Mouse (Mus musculus): ENCODE results near the gene C3ar1. TPM values are rescaled to one million over a fixed set of nuclear protein-coding genes. Genes with fewer than 3 reads are reported as not detected.

C3ar1 gene
- total RNA-seq, 2 experiments from 2014 or later, result 0.87 TPM

DNA sequence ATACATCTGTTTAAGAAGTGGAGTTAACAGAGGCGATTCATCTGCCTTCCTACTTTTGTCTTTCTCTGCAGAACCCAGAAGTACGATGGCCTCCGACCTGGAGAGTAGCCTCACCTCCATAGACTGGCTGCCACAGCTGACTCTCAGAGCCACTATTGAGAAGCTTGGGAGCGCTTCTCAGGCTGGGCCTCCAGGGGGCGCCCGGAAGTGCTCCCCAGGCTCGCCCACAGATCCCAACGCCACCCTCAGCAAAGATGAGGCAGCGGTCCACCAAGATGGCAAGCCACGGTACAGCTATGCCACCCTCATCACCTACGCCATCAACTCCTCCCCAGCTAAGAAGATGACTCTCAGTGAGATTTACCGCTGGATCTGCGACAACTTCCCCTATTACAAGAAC, 27.9 kb downstream of the C3ar1 start:
- DNase-seq (ENCODE audit: low spot score in 2 of 2), result peak in 1 of 2 experiments; percentile 26

DNA sequence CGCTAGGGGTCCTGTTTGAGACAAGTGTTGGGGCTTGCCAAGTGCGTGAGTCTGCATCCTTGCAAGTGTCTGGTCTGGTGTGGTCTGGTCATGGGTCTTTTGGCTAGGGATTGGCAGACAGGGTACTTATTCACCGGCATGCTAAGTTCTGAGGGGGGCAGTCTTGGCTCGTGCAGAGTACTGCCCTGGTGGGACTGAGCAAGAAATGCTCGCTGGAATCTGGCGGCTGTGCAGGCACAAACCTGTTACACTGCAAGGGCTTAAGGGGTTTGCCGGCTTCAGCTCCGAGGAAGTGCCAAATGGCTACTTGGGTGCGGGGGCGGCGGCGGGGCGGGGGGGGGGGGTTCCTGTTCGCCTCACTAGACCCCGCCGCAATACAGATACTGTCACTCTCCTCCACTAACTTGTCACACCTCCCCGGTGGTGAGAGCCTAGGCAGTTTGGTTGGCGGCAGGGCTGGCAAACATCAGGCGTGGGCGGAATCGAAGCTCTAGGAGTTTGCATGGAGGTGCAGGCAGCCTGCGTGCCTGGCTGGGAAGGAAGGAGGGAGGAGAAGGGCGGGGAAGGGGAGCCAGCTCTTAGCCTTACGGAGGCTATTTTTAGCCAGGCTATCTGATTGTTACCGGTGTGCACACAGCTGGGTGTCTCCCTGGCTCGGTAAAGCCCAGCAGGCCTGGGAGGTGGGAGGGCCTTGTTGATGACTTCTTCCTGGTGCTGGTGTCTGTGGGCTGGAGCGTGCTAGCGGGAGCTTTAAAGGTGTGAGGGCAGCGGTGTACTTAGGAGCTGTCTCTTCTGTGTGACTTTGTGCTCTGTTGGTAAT, 29.8 kb downstream of the C3ar1 start:
- DNase-seq (ENCODE audit: low spot score in 2 of 2), result peak; percentile 56 to 68

DNA sequence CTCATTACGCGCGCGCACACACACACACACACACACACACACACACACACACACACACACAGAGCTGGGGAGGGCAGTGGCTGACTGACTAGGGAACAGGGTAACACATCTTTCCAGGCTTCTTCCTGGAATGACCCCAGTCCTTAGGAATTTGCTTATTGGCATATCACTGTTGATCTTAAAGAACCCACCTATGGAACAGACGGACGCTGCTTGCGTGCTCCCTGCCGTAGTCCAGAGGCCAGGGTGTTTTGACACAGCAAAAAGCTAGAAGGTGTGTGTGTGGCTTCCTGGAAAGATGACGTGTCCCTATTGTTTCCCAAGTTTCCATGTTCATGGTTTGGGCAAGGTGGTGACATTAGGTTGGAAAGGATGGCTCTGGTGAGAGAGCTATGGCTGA, 30.8 kb downstream of the C3ar1 start:
- DNase-seq (ENCODE audit: low spot score in 2 of 2), result no peak

DNA sequence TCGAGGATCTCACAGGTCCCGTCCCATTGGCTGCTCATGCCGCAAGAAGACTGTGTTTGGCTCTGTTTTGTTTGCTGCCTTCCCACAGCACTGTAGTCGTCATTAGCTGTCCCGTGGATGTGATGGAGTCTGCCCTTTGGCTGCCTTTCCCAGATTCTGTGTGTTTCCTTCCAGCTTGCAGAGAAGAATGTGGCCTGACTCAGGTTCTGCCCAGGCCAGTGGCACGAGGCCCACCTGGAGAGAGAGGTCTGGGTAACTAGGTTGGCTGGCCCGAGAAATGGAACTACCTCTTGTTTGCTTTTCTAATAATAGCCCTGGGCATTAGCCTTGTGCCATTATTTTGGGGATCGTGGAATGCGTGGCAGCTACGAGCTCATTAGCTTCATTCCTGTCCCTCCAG, 31.9 kb downstream of the C3ar1 start:
- no peak for DNase-seq (ENCODE audit: low spot score in 2 of 2)

DNA sequence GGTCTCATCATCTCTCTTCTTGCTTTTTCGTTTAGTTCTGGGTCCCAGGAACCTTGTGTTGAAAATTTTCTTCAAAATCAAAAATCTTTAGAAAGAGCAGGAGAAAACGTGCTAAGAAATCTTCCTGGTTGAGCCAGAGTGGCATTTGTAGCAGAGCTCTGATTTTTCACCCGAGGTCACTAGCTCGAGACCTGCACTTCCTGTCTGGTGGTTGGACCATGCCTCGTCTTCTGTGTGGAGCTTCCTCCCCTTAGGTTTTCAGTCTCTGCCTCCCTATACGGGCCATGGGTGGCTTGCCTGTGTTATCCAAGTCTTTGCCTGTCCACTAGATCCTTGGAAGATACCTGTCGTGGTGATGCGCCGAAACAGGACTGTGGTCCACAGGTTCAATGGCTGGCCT, 34.1 kb downstream of the C3ar1 start:
- no peak for DNase-seq (ENCODE audit: low spot score in 2 of 2)

DNA sequence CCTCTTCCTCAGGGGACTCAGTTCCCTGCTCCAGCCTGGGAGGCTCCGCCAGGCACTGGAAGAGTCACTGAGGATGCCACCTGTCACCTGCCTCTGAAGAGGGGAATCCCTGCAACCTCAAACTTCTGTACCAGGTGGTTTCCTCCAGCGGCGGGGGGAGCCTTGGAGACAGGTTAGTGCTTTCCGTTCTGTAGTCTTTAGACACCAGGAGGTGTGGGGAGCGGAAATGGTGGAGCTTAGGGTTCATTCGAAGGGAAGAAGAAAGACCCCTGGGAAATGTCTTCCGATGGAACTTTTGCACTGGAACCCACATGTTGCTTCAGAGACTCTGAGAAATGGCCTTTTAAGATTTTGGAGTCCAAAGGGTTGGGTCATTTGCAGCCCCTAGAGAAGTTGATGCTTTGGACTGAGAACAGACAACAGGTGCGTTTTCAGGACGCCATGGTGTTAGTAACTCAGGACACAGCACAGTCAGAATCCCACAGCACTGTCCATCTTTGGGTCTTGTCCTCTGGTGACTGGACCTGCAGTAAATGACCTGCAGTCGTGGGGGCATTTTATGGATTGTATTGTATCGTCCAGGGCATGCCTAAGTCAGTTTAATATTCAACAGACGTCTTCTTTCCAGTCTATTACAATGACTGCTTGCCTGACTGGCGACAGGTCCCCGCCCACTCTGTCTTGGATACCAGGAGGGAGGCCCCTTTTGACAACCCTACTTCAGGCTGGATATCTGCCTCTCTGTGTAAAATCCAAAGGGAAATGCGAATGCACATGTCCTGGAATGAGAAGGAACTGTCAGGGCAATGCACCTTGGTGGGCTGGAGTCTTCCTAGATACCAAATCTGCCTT, 34.9 kb downstream of the C3ar1 start:
- DNase-seq (ENCODE audit: low spot score in 2 of 2), result no peak

DNA sequence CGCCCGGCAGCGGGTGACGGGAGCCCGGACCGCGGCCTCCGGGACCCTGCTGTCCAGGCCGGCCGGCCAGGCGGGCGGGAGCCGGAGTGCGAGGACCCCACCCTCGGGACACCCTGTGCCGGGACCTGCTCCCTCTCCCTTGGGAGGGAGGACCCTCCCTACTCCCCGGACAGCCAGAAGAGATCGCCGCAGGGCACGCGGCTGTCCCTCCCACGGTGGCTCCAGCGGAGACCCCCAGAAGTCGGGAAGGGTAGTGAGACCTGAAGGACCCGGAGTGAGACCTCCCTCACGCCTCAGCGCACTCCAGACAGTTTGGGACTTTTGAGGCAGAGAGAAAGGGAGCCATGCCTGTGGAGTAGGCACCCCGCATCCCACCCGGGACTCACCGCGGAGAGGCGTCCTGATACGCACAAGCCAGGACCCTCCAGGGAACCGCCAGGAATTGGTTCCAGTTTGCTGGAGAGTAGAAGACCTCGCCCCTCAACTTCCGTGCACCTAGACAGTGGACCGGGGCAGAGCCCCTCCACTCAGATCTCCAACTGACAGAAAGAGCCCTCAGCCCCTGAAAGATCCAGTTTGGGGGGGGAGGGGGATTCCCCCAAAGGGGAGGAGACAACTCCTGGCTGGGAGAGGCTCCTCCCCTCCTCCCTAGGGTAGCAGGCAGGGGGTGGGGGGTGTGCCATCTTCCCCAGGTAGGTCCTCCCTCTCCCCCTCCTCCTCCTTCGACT, 35.7 kb downstream of the C3ar1 start:
- DNase-seq (ENCODE audit: low spot score in 2 of 2), result peak; percentile 47 to 53

DNA sequence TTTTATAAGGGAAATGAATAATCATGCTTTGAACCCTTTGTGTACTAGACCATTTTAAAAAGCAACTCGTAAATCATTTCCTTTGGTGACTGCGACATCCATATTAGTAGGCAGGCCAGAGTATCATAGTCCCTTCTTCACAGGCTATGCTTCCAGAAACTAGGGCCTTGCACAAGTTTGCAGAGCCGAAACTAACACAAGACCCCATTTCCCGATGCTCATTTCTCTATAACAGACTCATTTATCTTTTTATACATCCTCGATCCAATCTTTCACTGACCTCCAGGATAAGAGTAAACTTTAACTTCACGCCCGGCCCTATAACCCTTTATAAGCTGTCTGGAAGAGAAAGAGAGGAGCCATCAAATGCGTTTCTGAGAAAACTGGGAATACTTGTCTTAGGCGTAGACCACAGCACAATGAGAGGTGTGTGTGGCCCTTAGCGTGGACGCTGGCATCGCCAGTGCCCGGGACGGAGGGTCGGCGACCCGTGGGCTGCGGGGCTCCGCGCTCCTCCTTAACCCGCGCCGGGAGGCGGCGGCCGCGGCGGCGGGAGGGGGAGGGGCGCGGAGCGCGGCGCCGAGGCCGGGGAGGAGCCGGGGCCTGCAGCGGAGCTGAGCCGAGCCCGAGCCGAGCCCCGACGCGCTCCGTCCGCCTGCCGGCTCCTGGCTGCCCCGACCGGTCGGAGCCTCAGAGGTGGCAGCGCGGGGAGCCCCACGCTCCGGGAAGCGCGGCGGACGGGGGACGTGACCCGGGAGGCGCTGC, 36.5 kb downstream of the C3ar1 start, which contains the start of gene Foxj2:
Foxj2 (plus strand) TSS at position 609 of the 765 bp plus-strand sequence.
- DNase-seq (ENCODE audit: low spot score in 2 of 2), result peak; percentile 64 to 78

DNA sequence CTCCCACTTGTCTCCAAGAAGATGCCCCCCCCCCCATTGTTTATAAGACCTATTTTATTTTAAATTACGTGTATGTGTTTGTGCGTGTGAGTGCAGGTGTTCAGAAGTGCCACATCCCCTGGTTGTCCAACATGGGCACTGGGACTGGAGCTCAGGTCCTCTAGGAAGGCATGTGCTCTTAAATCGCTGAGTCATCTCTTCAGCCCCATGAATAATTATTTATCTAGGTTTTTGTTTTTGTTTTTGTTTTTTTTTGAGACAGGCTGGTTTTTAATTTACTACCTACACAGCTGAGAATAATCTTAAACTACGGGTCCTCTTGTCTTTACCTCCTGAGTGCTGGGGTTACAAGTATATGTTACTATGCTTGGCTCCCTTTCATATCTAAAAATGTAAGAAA, 42.3 kb downstream of the C3ar1 start:
- no peak for DNase-seq (ENCODE audit: low spot score in 2 of 2)

DNA sequence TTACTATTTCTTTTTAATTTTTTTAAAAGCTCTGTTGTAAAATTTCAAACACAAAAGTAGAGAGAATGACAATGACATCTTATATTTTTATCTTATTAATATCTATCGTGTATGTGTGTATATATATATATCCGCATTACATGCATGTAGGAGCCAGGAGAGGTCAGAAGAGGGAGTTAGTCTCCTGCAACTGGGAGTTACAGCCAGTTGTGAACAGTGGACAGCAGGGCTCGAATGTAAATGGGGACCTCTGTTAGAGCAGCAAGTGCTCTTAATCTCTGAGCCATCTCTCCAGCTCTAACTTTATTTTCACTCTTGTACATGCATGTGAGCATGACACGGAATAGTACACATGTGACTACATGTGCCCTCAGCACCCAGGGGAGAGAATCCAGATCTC, 43.2 kb downstream of the C3ar1 start:
- DNase-seq (ENCODE audit: low spot score in 2 of 2), result no peak

DNA sequence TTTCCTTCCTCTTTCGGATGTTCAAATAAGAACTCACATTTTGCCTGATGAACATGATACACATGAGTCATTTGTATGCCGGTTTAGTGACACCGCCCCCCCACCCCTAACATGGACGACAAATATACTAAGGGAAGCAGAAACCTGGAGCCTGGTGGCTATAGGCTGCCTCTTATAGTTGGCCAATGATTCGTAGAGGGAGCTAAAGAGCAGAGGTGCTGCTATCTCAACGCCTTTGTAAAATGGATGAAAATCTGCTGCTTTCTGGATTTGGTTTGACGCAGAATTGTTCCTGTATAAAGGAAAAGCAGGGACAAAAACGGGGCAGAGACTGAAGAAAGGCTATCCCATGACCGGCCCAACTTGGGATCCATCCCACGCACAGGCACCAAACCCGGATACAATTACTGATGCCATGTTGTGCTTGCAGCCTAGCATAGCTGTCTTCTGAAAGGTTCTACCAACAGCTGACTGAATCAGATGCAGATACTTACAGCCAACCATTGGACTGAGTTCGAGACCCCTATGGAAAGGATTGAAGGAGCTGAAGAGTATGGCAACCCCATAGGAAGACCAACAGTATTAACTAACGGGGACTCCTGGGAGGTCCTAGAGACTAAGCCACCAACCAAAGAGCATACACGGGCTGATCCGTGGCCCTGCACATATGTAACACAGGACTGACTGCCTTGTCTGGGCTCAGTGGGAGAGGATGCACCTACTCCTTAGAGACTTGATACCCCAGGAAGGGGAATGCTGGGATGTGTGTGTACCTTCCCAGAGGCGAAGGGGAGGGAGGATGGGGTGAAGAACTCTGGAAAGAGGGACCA, 44.0 kb downstream of the C3ar1 start:
- no peak for DNase-seq (ENCODE audit: low spot score in 2 of 2)

DNA sequence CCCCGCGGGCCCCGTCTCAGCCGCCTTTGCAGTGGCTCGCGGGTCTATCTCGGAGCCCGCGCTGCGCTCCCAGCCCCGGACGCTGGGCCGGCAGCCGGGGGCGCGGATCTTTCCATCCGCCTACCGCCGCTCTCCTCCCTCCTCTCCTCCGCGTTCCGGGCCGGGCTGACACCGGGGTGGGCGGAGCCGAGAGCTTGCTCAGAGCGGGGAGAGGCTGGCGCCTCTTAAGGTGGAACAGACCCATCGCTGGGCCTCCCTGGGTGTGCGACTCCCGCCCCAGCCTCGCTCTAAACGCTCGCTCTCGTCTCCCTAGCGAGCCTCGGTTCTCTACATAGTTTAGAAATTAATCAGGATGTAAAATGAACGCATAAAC, 44.7 kb downstream of the C3ar1 start:
- DNase-seq (ENCODE audit: low spot score in 2 of 2), result peak; percentile 88 to 91

DNA sequence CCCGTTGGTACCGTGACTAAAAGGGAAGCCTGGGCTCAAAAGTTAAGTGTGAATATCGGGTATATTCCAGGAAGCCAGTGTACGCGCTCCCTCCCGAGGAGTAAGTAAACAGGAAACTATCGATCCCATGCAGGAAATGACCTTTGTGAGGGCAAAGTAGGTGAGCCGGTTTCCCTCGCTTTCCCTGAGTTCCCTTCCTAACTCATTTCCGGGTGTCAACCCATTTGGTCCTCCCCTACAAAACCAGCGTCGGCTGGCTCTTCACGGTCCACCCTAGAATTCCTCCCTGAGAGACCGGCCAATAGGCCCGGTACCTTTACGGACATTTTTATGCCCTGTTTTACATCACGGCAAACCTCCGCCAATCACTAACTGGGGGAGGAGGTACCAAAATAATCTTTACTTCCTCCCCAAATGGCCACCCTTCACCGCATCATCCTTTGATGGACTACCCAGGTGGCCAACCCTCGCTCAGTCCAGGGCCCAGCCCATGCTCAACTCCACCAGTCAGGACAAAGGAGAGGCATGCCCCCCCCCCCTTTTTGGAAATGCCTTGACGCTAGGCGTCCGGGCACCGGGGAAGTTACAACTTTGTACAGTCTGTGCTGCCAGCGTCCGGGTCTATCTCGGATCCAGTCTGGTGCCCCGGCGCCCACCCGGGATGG, 45.2 kb downstream of the C3ar1 start:
- peak; percentile 94 to 96 for DNase-seq (ENCODE audit: low spot score in 2 of 2)

DNA sequence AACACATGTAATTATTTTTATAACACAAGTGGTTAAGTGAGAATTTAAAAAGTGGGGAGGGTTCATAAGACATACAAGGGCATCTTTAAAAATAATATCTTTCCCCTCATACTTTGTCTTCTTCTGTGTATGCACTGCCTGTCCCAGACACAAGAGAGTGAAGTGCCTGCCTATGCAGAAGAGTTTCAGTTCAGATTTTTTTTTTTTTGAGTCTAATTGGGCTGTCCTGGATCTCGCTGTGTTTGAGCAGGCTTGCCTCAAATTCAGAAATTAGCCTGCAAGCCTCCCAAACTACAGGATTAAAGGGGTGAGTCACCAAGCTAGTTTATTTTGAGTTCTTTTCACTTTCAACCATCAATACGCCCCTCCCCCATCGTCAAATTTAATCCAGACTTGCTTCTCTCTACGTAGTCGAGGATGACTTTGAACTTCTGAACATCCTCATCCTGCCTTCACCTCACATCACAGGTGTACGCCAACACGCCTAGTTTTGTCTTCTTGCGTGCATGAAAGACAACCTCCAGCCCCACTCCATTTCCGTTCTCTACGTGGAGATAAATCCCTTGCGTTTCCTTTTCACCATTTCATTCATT, 45.8 kb downstream of the C3ar1 start:
- DNase-seq (ENCODE audit: low spot score in 2 of 2), result no peak

DNA sequence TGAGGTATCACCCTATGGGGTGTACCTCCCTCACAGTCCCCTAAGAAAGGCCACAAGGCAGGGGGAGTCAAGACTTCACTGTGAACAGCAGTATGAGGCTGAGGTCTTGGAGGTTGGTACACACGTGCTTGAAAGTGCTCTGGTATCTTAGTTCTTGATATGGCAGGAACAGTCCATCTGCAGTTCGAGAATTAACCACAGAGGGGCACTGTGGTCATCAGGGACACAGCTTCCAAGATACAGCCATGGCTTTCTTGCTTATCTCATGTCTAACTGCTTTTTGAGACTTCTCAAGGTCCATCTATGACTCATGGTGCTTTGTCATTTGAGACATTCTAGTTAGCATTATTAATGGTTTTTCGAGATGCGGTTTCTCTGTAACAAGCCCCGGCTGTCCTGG, 51.5 kb downstream of the C3ar1 start:
- DNase-seq (ENCODE audit: low spot score in 2 of 2), result peak; percentile 82 to 83

DNA sequence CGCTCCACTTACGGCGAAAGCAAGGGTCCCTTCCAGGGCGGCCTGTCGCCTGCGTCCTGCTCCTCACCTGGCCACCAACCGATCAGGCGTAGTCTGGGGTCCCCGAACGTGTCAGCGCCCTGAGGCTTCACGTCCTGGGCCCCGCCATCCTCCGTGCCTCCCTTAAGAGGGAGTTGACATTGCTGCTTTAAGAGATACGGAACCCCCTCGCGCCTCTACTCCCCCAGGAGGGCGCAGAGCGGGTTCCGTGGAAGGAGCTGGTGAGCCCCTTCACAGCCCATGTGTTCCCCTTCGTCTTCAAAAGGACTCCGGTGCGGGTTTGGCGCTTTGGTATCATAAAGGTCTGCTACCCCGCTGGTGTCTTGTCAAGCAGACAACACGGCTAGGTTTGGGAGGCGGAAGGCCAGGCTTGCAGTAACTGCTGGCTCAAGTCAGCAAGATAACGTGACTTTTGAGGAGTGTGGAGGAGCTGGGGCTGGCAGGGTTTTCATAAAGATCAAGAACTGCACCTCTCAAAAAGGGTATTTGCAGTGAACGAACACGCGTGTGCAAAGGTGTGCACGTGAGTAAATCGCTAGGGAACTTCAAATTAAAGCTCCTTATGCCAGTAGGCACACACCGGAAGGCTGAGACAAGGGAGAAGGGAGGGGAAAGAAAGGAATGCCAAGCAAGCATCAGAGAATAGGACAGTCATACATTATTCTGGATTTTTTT, 54.0 kb downstream of the C3ar1 start:
- peak; percentile 56 to 65 for DNase-seq (ENCODE audit: low spot score in 2 of 2)

DNA sequence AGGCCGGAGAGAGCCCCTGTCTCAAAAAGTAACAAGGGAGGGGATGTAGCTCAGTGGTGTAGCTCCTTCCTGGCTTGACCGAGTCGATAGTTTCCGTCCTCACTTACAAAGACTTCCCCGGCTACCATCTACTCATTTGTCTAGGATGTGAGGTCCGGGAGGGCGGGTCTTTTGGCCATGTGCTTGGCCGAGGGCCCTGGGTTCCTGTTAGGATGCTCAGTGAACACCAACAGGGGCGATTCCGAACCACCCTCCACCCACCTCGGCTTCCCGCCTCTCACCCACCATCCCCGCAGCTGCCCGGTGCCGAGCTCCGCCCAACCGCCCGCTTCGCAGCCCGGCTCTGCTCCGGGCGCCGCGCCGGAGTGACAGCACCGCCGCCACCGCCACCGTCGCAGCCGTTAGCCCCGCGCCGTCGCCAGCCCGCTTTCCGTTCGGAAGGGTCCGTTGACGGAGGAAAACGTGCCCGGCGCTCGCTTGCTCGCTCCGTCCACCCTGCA, 54.6 kb downstream of the C3ar1 start, which contains the start of gene Slc2a3:
Slc2a3 (minus strand) TSS at position 340 of the 500 bp plus-strand sequence.
- peak in 1 of 2 experiments; percentile 21 for DNase-seq (ENCODE audit: low spot score in 2 of 2)
